Mouse (Mus musculus): ENCODE results near the gene Tpm1. TPM values are rescaled to one million over a fixed set of nuclear protein-coding genes. Genes with fewer than 3 reads are reported as not detected.

Tpm1 gene
- polyA plus RNA-seq, 1 experiment from 2014 or later = 818 TPM

DNA sequence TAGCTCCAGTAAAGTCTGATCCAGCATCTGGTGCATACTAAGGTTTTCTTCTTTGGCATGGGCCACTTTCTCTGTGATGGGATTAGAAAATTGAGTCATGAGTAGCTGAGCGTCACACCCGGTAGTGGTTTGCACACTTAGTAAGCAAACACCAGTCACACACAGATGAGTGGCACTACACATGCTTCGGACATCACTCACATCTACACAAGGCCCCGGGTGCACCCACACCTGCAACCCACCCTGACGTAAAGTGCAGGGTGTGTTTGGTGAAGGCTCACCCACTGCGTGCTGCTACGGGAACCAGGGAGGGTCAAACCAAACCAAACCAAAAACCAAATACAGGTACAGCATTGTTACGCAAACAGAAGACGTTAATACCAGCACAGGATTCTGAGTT lies 25.8 kb downstream of the Tpm1 start:
- ATAC-seq (ENCODE audit: insufficient number of reproducible peaks, insufficient read depth, low FRiP score, low TSS enrichment, low read depth) = no peak
- Histone ChIP-seq H3K9me3 (no peaks in the 10 kb centered on the region), H3K4me2 (no peak overlapping the region), H3K27me3 (no peaks in the 10 kb centered on the region), H3K36me3 (peaks cover 75% of the 10 kb centered on the region), H3K4me3 (no peak overlapping the region), H3K4me1 (peaks cover 9% of the 10 kb centered on the region; the same call in 1 of the 2 replicates), H3K9ac (no peak overlapping the region), H3K27ac (no peak overlapping the region)
- 90% methylated on average over 9 of the region's 9 CpGs for WGBS

DNA sequence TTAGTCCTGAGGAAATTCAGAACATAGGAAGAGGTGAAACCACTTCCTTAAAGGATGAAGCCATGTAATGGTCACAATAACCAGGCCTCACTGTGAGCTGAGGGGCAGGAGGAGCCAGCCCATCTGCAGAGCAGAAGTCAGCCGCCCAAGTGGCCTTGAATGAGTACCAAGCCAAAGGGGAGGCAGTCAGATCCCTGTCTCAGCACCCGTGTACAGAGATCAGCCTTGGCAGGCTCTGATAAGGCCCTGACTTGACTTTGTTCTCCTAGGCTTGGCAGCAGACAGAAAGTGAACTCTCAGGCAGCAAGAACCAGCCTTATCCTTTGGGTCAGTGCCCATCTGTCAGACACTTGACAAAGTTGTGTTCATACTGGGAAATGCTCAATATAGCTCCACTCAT lies 29.1 kb downstream of the Tpm1 start:
- WGBS = 54% methylated on average over 2 of the region's 2 CpGs
- H3K27ac ChIP-seq = no peak overlapping the region

DNA sequence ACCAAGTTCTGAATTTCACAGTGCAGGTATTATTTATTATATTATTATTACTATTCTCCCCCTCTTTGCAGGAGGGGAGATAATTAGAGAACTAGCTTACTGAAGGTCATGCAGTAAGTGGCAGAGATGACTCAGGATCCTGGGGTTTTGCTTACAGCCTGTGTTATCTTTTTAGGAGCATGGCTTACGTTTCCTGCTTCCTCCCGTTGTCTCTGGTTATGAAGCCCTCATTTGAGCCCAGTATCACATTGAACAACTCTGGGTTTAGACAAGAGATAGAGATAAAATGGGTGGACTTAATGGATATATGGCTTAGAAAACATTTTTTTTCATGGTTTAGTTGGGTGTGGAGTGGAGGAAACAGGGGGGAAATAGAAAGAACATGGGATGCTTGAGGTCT lies 35.7 kb downstream of the Tpm1 start:
- no peak for ATAC-seq (ENCODE audit: insufficient number of reproducible peaks, insufficient read depth, low FRiP score, low TSS enrichment, low read depth)
- H3K4me1 ChIP-seq = peaks cover 33% of the 10 kb centered on the region
- H3K9ac ChIP-seq = no peak overlapping the region
- 66% methylated on average over 2 of the region's 2 CpGs for WGBS
- no peaks in the 10 kb centered on the region for H3K9me3 ChIP-seq
- no peak overlapping the region for H3K4me3 ChIP-seq
- no peaks in the 10 kb centered on the region for H3K27me3 ChIP-seq
- H3K27ac ChIP-seq = no peak overlapping the region
- H3K4me2 ChIP-seq = no peak overlapping the region
- H3K36me3 ChIP-seq = no peaks in the 10 kb centered on the region

More for the DNA sequence above, 29.1 kb downstream of the Tpm1 start:
- Histone ChIP-seq H3K4me1 (peaks cover 9% of the 10 kb centered on the region; the same call in 1 of the 2 replicates), H3K4me2 (no peak overlapping the region), H3K27me3 (no peaks in the 10 kb centered on the region), H3K4me3 (no peak overlapping the region), H3K36me3 (peaks cover 46% of the 10 kb centered on the region), H3K9ac (no peak overlapping the region), H3K9me3 (no peaks in the 10 kb centered on the region)
- ATAC-seq (ENCODE audit: insufficient number of reproducible peaks, insufficient read depth, low FRiP score, low TSS enrichment, low read depth) = no peak

DNA sequence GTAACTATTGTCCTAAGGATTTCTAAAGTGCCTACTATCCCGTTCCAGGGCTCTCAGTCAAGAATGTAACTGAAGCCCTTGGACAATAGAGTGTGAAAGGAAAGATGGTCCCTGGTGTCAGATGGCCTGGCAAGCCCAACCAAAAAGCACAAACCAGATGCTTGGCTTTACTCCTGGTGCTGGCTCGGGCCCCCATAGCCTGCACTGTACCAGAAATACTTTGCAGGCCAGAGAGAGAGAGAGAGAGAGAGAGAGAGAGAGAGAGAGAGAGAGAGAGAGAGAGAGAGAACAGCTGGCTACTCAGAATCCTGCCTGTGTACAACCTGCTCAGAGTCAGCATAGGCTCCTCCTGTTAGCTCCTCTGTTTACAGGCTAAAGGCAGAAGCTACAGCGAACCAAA lies 36.7 kb downstream of the Tpm1 start:
- Histone ChIP-seq H3K9ac (no peak overlapping the region), H3K27me3 (no peaks in the 10 kb centered on the region), H3K9me3 (no peaks in the 10 kb centered on the region), H3K4me1 (peaks cover 43% of the 10 kb centered on the region), H3K4me3 (no peak overlapping the region), H3K4me2 (no peak overlapping the region), H3K36me3 (no peaks in the 10 kb centered on the region), H3K27ac (peak overlapping the region; percentile 64)
- WGBS = 21% methylated on average over 3 of the region's 3 CpGs
- ATAC-seq (ENCODE audit: insufficient number of reproducible peaks, insufficient read depth, low FRiP score, low TSS enrichment, low read depth) = 0 out of 2 replicates have a peak, but pooled peaks have one; percentile 48

DNA sequence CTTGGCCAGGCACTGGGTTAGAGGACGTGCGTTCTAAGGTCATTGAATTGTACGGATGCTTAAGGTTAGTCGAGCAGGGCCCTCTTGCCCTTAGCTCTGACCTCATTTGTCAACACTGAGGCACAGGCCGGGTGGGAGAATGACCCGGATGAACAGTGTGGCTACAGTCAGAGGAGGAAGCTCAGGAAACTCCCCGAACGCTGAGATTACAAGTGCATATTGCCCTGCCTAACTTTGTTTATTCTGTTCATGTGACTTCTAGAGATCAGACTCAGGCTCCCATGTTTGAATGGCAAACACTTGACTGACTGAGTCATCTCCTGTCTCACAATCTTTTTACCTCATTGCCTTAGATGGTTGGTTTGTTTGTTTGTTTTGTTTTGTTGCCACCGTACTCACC lies 37.7 kb downstream of the Tpm1 start:
- Histone ChIP-seq H3K4me1 (peaks cover 52% of the 10 kb centered on the region), H3K4me2 (no peak overlapping the region), H3K9ac (no peak overlapping the region), H3K27ac (no peak overlapping the region), H3K36me3 (no peaks in the 10 kb centered on the region), H3K4me3 (no peak overlapping the region), H3K9me3 (no peaks in the 10 kb centered on the region), H3K27me3 (no peaks in the 10 kb centered on the region)
- ATAC-seq (ENCODE audit: insufficient number of reproducible peaks, insufficient read depth, low FRiP score, low TSS enrichment, low read depth) = no peak
- 74% methylated on average over 9 of the region's 9 CpGs for WGBS

DNA sequence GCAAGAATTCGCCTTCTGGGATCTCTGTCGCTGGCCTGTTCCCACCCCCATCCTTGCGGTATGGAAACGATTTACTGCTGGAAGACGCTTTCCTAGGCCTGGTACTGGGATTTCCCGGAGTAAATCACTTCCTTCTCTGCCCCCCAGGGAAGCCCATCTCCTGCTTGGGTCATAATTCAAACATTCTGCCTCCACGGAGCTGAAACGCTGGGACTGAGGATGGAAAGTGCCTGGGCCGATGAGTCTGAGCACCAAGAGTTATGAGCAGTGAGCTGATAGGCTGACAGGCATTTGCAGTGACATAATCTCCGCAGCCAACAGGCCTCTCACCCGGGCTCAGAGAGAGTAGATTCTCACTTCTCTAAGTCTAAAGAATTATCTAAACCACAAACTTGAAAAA lies 40.4 kb downstream of the Tpm1 start:
- Histone ChIP-seq H3K4me2 (peak overlapping the region; percentile 37), H3K9ac (no peak overlapping the region), H3K4me1 (peaks cover 58% of the 10 kb centered on the region), H3K27ac (peak overlapping the region; percentile 82), H3K9me3 (no peaks in the 10 kb centered on the region), H3K4me3 (no peak overlapping the region), H3K36me3 (no peaks in the 10 kb centered on the region), H3K27me3 (no peaks in the 10 kb centered on the region)
- 9% methylated on average over 11 of the region's 11 CpGs for WGBS
- no peak for ATAC-seq (ENCODE audit: insufficient number of reproducible peaks, insufficient read depth, low FRiP score, low TSS enrichment, low read depth)

DNA sequence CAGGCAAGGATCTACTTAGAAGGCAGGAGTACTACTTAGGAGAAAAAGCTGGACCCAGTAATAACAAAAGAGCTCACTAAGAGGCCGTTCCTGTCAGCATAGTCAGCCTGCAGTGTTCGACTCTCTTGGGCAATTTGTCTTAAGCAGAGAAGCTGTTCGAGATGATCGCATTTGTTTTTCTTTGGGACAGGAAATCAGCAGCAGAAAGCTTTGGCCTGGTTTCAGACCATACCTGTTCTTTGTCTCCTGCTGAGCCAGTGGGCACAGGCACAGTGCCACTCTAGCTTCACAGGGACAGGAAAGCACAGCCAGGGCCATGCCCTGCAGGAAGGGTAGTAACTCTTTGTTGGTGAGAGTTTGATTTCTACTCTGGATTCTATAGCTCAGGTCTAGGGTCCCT lies 42.8 kb downstream of the Tpm1 start:
- Histone ChIP-seq H3K4me3 (no peak overlapping the region), H3K9me3 (no peaks in the 10 kb centered on the region), H3K9ac (no peak overlapping the region), H3K36me3 (no peaks in the 10 kb centered on the region), H3K27ac (no peak overlapping the region), H3K4me1 (peaks cover 41% of the 10 kb centered on the region), H3K4me2 (no peak overlapping the region), H3K27me3 (no peaks in the 10 kb centered on the region)
- WGBS = 73% methylated on average over 4 of the region's 4 CpGs
- ATAC-seq (ENCODE audit: insufficient number of reproducible peaks, insufficient read depth, low FRiP score, low TSS enrichment, low read depth) = no peak

DNA sequence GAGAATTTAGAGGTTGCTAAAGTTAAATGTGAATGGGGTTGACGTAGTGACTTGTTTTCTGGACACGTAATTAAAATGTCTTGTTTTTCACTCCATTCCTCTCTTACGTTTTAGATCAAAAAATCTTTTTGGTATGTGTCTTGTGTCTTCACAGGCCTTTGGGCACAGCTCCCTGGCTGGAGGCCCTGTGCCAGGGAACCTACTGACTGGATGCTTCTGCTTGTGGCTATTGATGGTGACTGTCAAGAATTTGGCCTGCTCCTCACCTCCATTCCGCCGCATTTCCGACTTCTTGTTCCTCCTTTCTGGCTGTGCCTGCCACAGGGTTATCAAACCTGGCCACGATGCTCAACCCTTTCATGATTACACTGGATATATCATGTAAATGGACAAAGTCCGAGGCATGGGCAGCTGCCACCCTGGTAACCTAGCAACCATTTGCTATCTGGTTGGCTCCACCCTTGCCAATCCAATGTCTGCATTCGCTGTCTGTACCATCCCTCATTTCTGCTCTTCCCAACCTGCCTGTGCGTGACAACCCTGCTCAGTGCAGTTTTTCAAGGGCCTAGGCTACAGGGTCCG lies 44.0 kb downstream of the Tpm1 start:
- Histone ChIP-seq H3K36me3 (no peaks in the 10 kb centered on the region), H3K27ac (no peak overlapping the region), H3K4me2 (no peak overlapping the region), H3K4me1 (peaks cover 41% of the 10 kb centered on the region), H3K9ac (no peak overlapping the region), H3K27me3 (no peaks in the 10 kb centered on the region), H3K4me3 (no peak overlapping the region), H3K9me3 (no peaks in the 10 kb centered on the region)
- 86% methylated on average over 11 of the region's 11 CpGs for WGBS
- ATAC-seq (ENCODE audit: insufficient number of reproducible peaks, insufficient read depth, low FRiP score, low TSS enrichment, low read depth) = no peak

DNA sequence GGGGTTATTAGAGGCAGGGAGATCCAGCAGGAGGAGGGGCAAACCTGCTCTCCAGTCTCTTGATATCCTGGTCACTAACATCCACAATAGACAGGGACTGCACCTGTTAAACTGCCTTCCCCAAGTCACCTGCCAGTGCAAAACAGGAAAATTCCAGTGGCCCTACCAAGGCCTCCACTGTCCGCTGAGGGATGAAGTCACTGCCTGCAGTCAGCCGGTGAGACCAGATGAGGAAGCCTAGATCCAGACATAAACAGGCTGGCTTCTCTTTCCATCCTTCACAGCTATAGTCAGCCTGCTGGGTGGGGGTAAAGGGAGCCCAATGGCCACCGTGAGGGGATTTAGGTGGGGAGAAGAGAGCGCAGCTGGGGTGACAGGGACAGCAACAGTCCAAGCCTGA lies 45.5 kb downstream of the Tpm1 start:
- no peaks in the 10 kb centered on the region for H3K36me3 ChIP-seq
- H3K9ac ChIP-seq = no peak overlapping the region
- H3K4me2 ChIP-seq = no peak overlapping the region
- 46% methylated on average over 4 of the region's 4 CpGs for WGBS
- no peak overlapping the region for H3K27ac ChIP-seq
- ATAC-seq (ENCODE audit: insufficient number of reproducible peaks, insufficient read depth, low FRiP score, low TSS enrichment, low read depth) = no peak
- peaks cover 26% of the 10 kb centered on the region for H3K4me1 ChIP-seq
- H3K9me3 ChIP-seq = no peaks in the 10 kb centered on the region
- no peaks in the 10 kb centered on the region for H3K27me3 ChIP-seq
- H3K4me3 ChIP-seq = no peak overlapping the region

DNA sequence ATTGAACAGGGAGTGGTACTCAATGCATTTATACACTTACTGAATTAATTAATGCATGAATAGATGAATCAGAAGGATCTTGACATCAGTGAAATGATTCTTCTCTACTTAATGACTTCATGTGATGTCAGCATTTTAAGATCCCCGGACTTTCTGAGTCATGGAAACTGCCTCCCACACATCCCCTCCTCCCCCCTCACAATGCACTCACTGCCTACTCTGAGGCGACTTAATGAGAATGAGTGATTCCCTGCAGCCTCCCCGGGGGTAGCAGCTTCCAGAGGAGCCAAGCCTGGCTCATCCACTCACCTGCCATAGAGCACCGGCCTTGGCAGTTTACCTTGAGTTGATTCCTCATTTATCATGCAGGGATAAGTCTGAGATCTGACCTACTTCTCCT lies 46.0 kb downstream of the Tpm1 start:
- no peaks in the 10 kb centered on the region for H3K27me3 ChIP-seq
- no peak for ATAC-seq (ENCODE audit: insufficient number of reproducible peaks, insufficient read depth, low FRiP score, low TSS enrichment, low read depth)
- peaks cover 21% of the 10 kb centered on the region for H3K4me1 ChIP-seq
- 25% methylated on average over 4 of the region's 4 CpGs for WGBS
- H3K4me3 ChIP-seq = no peak overlapping the region
- H3K4me2 ChIP-seq = no peak overlapping the region
- no peak overlapping the region for H3K9ac ChIP-seq
- no peaks in the 10 kb centered on the region for H3K36me3 ChIP-seq
- no peak overlapping the region for H3K27ac ChIP-seq
- no peaks in the 10 kb centered on the region for H3K9me3 ChIP-seq

DNA sequence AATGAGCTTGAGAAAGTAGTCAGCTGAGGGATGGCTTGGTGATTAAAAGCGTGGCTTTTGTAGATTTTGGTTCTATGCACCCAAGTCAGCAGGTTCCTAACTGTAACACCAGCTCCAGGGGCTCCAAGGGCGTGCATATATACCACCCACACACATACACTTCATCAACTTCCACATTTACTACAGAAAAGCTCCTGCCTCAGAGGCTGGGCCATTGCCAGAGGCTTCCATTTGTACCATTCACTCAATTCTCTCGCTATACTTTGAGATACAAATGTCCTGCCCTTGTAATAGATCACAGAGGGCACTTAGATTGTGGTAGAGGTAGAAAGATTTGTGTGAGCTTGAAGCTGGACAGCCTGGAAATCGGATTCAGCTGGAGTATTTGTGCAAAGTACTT lies 47.7 kb downstream of the Tpm1 start:
- no peak overlapping the region for H3K9ac ChIP-seq
- H3K27ac ChIP-seq = no peak overlapping the region
- no peak overlapping the region for H3K4me3 ChIP-seq
- no peak for ATAC-seq (ENCODE audit: insufficient number of reproducible peaks, insufficient read depth, low FRiP score, low TSS enrichment, low read depth)
- H3K27me3 ChIP-seq = no peaks in the 10 kb centered on the region
- H3K4me1 ChIP-seq = peaks cover 6% of the 10 kb centered on the region
- no peak overlapping the region for H3K4me2 ChIP-seq
- no peaks in the 10 kb centered on the region for H3K9me3 ChIP-seq
- WGBS = 79% methylated on average over 4 of the region's 4 CpGs
- H3K36me3 ChIP-seq = no peaks in the 10 kb centered on the region

DNA sequence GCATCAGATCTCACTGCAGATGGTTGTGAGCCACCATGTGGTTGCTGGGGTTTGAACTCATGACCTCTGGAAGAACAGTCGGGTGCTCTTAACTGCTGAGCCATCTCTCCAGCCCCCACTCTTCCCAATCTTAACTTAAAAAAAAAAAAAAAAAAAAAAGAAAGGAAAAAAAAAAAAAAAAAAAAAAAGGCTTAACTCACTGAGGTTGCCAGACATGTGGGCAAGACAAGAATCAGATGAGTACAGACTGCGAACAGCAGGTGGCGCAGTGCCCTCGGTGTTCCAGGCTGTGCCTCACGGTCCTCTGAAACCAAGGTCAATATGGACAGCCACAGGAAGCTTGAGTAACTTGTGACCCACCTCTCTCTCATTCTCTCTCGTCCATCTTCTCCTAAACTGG lies 48.2 kb downstream of the Tpm1 start:
- ATAC-seq (ENCODE audit: insufficient number of reproducible peaks, insufficient read depth, low FRiP score, low TSS enrichment, low read depth) = no peak
- Histone ChIP-seq H3K36me3 (no peaks in the 10 kb centered on the region), H3K27me3 (no peaks in the 10 kb centered on the region), H3K9ac (no peak overlapping the region), H3K9me3 (no peaks in the 10 kb centered on the region), H3K4me3 (no peak overlapping the region), H3K27ac (no peak overlapping the region), H3K4me1 (peaks cover 1% of the 10 kb centered on the region; the same call in 1 of the 2 replicates), H3K4me2 (no peak overlapping the region)
- 4% methylated on average over 6 of the region's 6 CpGs for WGBS
